Mouse (Mus musculus) CH12F3 (cell line): ENCODE data around the gene Spata31d1b.
"Not testable (repeated sequence)": the region's sequence is repeated elsewhere in the genome, so short reads cannot be mapped to it uniquely, and the experiment has no call there.

ENCODE experiments used
- in situ Hi-C: fragments of 300-500 bp; cut with MboI; formaldehyde crosslinking; loops from 2 replicates; pipeline ENCODE4 v1.14.3; 2020; ENCODE audit warnings: low sequenced_read_pairs

Spata31d1b gene

GRCm38 (mm10) chr13:59691478-59691877 is 20.6 kb upstream of the Spata31d1b start:
- in situ Hi-C loops: no loop called here

GRCm38 (mm10) chr13:59694008-59694407 is 18.1 kb upstream of the Spata31d1b start, which contains the start of gene 4921517D22Rik:
TSS of gene 4921517D22Rik (minus strand) at chr13:59694108.
- in situ Hi-C loops: no loop called here

DNA sequence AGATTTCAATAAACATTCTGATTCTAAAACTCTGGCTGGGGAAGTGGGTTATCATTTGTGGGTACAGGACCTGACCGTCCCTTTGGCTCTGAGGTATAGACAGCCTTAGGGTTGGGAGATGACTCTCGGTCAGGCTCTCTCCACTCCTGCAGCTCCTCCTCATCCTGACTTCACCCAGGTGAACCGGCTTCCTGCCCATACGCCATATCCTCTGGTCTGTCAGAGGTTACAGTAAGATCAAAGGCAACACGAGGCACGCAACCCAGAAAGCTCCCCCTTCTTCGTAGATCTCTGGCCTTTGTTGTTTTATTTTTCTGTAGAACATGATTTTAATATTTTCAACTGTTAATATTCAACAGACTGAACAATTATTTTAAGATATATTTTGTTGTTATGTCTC is 16.3 kb upstream of the Spata31d1b start:
- in situ Hi-C loops: no loop called here

DNA sequence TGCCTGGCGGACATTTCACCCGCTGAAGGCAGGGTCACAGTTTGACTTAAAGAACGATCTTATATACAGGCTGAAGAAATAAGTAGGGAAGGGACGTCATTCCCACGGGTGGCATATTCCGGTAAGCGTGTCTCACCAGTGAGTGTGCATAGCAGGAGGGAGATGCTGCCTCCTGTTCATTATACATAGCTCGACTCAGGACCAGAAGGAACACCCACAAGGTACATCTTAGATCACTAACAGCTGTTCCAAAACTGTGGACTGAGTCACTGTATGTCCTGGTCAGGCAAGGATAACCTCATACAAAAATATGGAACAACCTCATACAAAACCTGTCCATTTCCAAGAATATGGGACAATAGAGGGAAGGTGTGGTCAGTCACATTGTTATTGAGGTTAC is 13.0 kb upstream of the Spata31d1b start:
- in situ Hi-C loops: no loop called here

GRCm38 (mm10) chr13:59700137-59700536 is 11.9 kb upstream of the Spata31d1b start:
- in situ Hi-C loops: not testable (repeated sequence)

DNA sequence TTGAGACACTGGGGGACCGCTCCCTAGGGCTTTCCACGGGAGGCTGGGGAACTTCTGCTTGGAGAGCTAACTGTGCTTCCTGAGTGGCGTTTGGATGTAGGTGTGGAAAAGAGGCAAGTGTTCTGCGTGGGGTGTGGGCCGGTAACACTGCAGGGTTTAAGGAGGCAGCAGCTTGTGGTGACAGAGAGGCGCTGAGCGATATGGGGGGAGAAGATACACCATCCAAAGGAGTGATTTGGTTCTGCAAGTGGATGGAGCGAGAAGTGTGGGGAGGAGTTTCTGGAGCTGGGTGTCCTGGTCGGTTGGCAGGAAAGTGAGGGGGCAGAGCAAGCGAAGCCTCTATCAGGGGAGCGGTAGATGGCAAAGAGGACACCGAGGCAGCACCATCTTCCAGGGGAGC is 8.6 kb upstream of the Spata31d1b start:
- in situ Hi-C loops: no loop called here

DNA sequence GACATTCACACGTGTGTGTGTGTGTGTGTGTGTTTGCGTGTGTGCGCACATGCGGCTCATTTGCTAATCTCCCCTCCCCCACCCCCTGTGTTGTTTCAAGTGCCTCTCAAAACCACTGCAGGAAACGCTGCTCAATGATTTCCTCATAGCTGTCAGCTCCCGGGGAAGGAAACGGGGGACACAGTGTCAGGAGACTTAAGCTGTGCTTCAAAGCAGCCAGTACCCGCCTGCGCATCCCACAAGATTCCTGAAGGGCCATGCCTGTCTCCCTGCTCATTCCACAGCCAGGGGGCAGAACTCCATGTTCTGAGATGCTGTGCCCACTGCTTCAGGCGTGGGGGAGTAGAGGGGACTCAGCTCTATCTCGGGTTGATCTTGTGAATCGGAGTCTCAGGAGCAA is 7.5 kb upstream of the Spata31d1b start:
- in situ Hi-C loops: no loop called here

DNA sequence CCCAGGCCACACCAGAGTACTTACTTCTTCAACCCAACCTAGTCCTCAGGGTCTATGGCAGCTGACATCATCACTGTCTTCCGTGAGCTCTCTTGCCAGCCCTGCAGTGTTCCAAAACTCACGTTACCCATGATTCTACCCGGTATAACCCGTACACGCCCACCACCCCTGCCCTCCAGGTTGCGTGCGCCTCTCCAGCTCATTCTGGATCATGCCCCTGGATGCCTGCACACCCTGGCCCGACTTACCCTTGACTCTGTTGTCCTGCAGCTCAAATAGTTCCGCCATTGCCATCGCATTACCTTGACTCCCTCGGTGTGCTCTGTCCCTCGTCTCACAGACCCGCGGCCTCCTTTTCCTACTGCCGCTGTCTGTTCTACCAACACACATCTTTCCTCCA is 1.9 kb upstream of the Spata31d1b start, which contains the start of gene Spata31d1a:
Spata31d1a (minus strand) TSS at position 101 of the 400 bp plus-strand sequence.
- in situ Hi-C loops: no loop called here

DNA sequence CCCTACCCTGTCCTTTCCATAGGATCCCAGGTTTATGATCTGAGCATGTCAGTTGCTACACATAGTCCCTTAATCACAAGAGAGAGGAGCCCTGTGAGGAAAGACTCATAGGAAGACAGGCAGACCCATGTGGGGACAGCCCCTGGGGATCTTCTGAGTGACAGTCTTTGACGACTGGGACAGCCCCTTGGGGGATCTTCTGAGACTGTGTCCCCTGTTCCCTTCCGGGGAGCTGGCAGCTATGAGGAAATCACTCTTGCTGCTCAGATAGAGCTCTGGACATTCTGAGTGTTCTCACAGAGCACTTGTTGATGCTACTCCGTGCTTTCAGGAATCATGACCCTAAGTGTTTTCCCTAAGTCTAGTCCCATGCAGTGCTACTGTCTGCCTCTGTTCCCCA is 1.6 kb downstream of the Spata31d1b start:
- in situ Hi-C loops: no loop called here

- in situ Hi-C loops: not testable (repeated sequence)
These were observed 6.9 kb downstream of the Spata31d1b start for GRCm38 (mm10) chr13:59718857-59719440.

- in situ Hi-C loops: no loop called here
These were observed 7.4 kb downstream of the Spata31d1b start for GRCm38 (mm10) chr13:59719475-59719874.

DNA sequence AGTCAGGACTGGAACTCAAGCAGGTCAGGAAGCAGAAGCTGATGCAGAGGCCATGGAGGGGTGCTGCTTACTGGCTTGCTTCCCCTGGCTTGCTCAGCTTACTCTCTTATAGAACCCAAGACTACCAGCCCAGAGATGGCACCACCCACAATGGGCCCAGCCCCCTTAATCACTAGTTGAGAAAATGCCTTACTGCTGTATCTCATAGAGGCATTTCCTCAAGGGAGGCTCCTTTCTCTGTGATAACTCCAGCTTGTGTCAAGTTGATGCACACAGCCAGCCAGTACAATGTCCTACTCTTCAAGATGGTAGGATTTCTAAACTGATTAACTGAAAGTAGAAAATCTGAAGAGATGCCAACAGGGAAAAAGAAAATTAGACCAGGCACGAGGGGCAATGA is 10.0 kb downstream of the Spata31d1b start:
- in situ Hi-C loops: not testable (repeated sequence)

DNA sequence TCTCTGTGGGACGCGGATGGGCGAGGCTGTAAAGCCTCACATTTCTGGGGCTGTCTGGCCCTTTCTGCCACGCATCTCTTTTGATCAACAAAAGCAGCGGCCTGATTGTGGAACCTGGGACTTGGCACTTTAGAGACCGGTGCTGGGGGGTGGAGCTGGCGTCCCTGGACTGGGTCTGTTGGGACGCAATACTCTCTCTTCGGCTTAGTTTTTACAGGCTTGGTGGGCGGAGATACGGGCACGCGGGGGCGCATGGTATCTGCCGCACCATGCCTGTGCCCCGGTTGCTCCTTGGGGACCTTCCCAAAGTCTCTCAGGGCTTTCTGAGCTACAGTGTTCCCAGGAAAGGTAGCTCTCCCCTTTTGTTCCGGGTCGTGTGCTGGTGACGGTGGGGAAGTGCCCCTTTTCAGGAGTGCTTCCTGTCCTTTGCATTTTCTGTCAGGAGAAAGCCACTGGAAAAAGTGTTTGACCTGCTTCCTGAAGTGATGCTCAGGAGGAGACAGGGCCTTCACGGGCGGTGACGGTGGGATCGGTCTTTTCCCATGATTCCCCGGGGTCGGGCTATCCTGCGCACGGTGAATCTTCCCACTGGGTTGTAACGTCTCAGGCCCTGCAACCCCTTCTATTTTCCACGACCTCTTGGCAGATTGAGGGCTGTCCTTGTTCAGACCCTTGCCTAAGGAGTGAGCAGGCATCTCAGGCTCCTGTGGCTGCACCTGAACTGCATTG is 14.2 kb downstream of the Spata31d1b start:
- in situ Hi-C loops: loop anchor here (25.0 kb wide), 1 partner anchor 289 kb away; no protein-coding TSS in a partner anchor

DNA sequence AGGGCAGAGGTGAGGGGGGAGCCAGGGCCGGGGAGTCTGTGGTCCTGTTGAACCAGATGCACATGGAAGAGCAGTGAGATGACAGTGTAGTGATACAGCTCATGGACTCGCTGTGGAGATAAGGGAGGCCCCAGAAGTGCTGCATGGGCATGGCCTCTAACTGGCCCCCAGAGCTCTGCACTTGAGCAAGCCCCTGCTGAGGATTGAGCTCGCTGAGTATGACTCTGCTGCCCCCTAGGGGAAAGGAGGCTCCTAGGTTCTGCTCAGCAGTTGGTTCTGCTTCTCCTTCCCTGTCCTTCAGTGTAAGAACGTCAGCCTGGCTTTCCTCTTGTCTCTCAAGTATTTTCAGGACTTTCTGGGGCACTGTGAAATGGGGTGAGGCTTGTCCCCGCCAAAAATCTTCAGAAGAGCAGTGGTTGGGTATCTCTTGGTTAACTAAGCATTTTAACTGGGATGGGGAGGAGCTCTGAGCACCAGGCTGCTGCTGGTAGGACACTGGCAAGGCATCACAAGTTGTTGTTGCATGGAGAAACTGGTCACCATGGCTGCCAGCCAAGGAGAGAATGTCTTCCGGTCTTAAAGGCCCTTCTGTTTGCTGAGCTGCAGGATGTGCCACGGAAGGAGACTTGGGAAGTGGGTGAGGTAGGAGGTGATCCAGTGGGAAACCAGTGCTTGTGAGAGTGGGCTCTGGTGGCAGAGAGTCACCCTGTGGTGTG is 16.5 kb downstream of the Spata31d1b start:
- in situ Hi-C loops: loop anchor here (25.0 kb wide), 1 partner anchor 291 kb away; no protein-coding TSS in a partner anchor

DNA sequence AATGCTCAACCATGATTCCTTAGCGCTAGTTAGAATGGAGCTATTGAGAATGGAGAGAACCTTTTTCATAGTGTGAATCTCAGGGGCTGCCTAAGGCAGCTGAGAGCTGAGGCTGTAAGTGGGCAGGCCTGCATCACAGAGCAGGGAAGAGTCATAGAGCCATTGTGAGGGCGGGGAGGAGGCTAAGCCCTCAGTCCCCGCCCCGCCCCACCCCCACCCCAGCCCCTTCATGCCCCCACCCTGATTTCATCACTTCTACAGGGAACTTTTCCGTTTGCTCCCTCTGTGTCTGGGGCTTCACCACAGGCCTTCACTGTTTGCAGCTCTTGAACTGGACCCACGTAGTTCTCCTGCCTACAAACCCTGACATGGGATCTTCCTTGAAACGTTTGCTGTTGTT is 19.6 kb downstream of the Spata31d1b start, which contains the start of gene Spata31d1d:
Spata31d1d (minus strand) TSS at position 101 of the 400 bp plus-strand sequence.
- in situ Hi-C loops: loop anchor here (25.0 kb wide), 1 partner anchor 294 kb away; no protein-coding TSS in a partner anchor

GRCm38 (mm10) chr13:59733936-59734335 is 21.9 kb downstream of the Spata31d1b start:
- in situ Hi-C loops: loop anchor here (25.0 kb wide), 1 partner anchor 297 kb away; no protein-coding TSS in a partner anchor

DNA sequence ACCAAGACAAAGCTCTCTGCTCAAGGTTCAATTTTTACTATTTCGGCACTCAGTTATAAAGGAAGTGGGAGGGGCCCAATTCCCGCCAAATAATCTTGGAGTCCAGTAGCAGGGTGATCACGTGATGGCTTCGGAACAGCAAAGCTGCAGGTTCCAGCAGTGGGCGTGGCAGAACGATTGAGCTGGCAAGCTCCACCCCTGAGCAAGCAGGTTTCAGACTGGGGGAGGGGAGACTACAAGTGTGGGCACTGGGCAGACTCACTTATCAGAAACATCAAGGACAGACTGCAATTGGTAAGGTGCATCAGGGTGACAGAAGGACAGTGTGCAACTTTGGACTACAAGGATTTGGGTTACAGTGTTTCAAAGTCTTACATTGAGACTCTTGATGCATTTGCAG is 22.3 kb downstream of the Spata31d1b start:
- in situ Hi-C loops: loop anchor here (25.0 kb wide), 1 partner anchor 297 kb away; no protein-coding TSS in a partner anchor

DNA sequence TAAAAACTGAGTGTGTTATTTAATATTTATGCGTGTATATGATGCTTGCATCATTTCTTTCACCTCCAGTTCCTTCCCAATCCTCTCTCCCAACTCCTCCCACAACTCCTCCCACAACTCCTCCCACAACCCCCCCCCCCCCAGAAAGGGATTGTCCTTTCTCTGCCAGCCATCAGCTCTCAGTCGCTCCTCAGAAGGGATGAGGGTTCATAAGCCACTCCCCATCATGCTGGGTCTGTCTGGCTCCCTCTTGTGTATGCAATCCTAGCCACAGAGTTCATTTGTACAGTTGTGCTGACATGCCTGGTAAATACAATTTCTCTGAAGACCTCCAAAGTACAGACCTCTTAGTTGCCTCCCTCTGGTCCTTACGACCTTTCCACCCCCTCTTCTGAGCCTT is 23.1 kb downstream of the Spata31d1b start:
- in situ Hi-C loops: loop anchor here (25.0 kb wide), 1 partner anchor 298 kb away; no protein-coding TSS in a partner anchor

GRCm38 (mm10) chr13:59738455-59738854 is 26.4 kb downstream of the Spata31d1b start:
- in situ Hi-C loops: loop anchor here (25.0 kb wide), 1 partner anchor 301 kb away; no protein-coding TSS in a partner anchor

GRCm38 (mm10) chr13:59739397-59739796 is 27.3 kb downstream of the Spata31d1b start:
- in situ Hi-C loops: loop anchor here (25.0 kb wide), 1 partner anchor 302 kb away; no protein-coding TSS in a partner anchor

- in situ Hi-C loops: loop anchor here (25.0 kb wide), 1 partner anchor 304 kb away; no protein-coding TSS in a partner anchor
These were observed 29.0 kb downstream of the Spata31d1b start for GRCm38 (mm10) chr13:59741096-59741495.
